Mouse (Mus musculus) bone marrow macrophage, adult 2 months (primary cell): ENCODE data around the gene Alpl.

Experiments
- CTCF ChIP-seq: IDR thresholded peaks from 2 replicates; pipeline ENCODE4 v1.5.1; 2012; ENCODE audit warnings: low read depth, mild to moderate bottlenecking, low read length, moderate library complexity
- POLR2A ChIP-seq: IDR thresholded peaks from 2 replicates; pipeline ENCODE4 v1.6.1; 2012; ENCODE audit warnings: mild to moderate bottlenecking, low read depth, low read length, borderline replicate concordance

- no peak for TF ChIP-seq CTCF
- TF ChIP-seq POLR2A, result no peak
These were observed 90.8 kb downstream of the Alpl start for GRCm38 (mm10) chr4:137705379-137705778.
